Mouse (Mus musculus) lung, adult 2 months (tissue): Measurements from ENCODE around the gene Chd2.

Source experiments
- CTCF ChIP-seq: fragments of 200-500 bp; IDR thresholded peaks from 2 replicates; pipeline ENCODE4 v1.5.1; 2011; ENCODE audit warnings: mild to moderate bottlenecking, low read length, control low read depth; ENCODE audit not compliant: insufficient read depth
- POLR2A ChIP-seq: fragments of 200-500 bp; IDR thresholded peaks from 2 replicates; pipeline ENCODE4 v1.6.1; 2011; ENCODE audit warnings: low read depth, mild to moderate bottlenecking, control low read depth, low read length, borderline replicate concordance; ENCODE audit errors: extremely low read depth

DNA sequence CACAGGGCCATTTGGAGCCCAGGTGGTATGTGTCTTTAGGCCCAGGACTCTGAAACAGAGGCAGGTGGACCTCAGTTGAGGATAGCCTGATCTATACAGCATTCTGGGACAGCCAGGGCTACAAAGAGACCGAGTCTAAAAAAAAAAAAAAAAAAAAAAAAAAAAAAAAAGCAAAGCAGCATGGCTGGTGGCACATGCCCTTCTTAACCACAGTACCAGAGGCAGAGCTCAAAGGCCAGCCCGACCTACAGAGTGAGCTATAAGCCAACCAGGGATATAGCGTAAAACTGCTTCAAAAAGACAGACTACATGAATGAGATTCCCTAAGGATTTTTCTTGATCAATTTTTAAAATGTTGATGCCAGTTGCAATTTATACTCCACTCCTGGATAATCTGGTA lies 9.5 kb downstream of the Chd2 start:
- no peak for TF ChIP-seq POLR2A
- TF ChIP-seq CTCF, result no peak
